Mouse (Mus musculus) brain, embryonic 14.5 days (tissue): ENCODE data around the gene Ccdc181.

ENCODE experiments used
- CTCF ChIP-seq: fragments of 200-500 bp; IDR thresholded peaks from 2 replicates; pipeline ENCODE4 v1.5.1; 2012; ENCODE audit warnings: inconsistent platforms, mild to moderate bottlenecking, moderate library complexity, borderline replicate concordance; ENCODE audit not compliant: insufficient read depth, insufficient read length; ENCODE audit errors: extremely low read depth
- POLR2A ChIP-seq: fragments of 200-500 bp; IDR thresholded peaks from 2 replicates; pipeline ENCODE4 v1.6.1; 2012; ENCODE audit warnings: mild to moderate bottlenecking, inconsistent platforms, borderline replicate concordance; ENCODE audit not compliant: poor library complexity, insufficient read depth, insufficient read length, severe bottlenecking; ENCODE audit errors: extremely low read depth

GRCm38 (mm10) chr1:164249332-164249711 lies 26.1 kb upstream of the Ccdc181 start:
- TF ChIP-seq POLR2A (no peak), CTCF (no peak)
